Mouse (Mus musculus) heart, postnatal 4 days (tissue): ENCODE measurements around the gene Gm6217. TPM values are rescaled to one million over a fixed set of nuclear protein-coding genes. Genes with fewer than 3 reads are reported as not detected.
A peak's percentile ranks its signal among the peaks of the same experiment; 100 is the strongest.
"Not testable (repeated sequence)": the region's sequence is repeated elsewhere in the genome, so short reads cannot be mapped to it uniquely, and the experiment has no call there.

Experiments used
- DNase-seq: peaks from one replicate; pipeline ENCODE4 v3.0.0; 2021
- total RNA-seq, 2 experiments: library from RNA; stranded (reverse); gene quantifications; 2 replicates each; pipeline ENCODE4 v1.2.3; 2021

Gene Gm6217
- total RNA-seq: not detected

GRCm38 (mm10) chr1:82931326-82931725, at the start of gene Gm6217:
Gene Gm6217 (minus strand): TSS chr1:82931399.
- DNase-seq: not testable (repeated sequence)

GRCm38 (mm10) chr1:82977840-82978239, 46.6 kb upstream of the Gm6217 start:
- DNase-seq: no peak

- DNase-seq: no peak
These were observed 44.6 kb upstream of the Gm6217 start for GRCm38 (mm10) chr1:82975750-82976149.

GRCm38 (mm10) chr1:82974342-82974741, 43.1 kb upstream of the Gm6217 start:
- no peak for DNase-seq

GRCm38 (mm10) chr1:82973901-82974300, 42.7 kb upstream of the Gm6217 start:
- no peak for DNase-seq

- no peak for DNase-seq
These were observed 42.0 kb upstream of the Gm6217 start for GRCm38 (mm10) chr1:82973244-82973643.

GRCm38 (mm10) chr1:82972046-82972445, 40.8 kb upstream of the Gm6217 start:
- DNase-seq: peak; percentile 54

- no peak for DNase-seq
These were observed 35.2 kb upstream of the Gm6217 start for GRCm38 (mm10) chr1:82966413-82966812.

- DNase-seq: no peak
These were observed 28.7 kb upstream of the Gm6217 start, which contains the start of gene Gm47955 for GRCm38 (mm10) chr1:82959870-82960385. Gene Gm47955 (plus strand): TSS chr1:82960286.

- DNase-seq: not testable (repeated sequence)
These were observed 24.7 kb upstream of the Gm6217 start, which contains the start of gene Gm7544 for GRCm38 (mm10) chr1:82955913-82956312. Gene Gm7544 (minus strand): TSS chr1:82956013.

GRCm38 (mm10) chr1:82948601-82949000, 17.4 kb upstream of the Gm6217 start:
- no peak for DNase-seq

- not testable (repeated sequence) for DNase-seq
These were observed 14.8 kb upstream of the Gm6217 start for GRCm38 (mm10) chr1:82946029-82946428.

- not testable (repeated sequence) for DNase-seq
These were observed 12.1 kb upstream of the Gm6217 start, which contains the start of gene A030003K21Rik for GRCm38 (mm10) chr1:82943295-82943694. Gene A030003K21Rik (minus strand): TSS chr1:82943388.

- DNase-seq: not testable (repeated sequence)
These were observed 11.3 kb upstream of the Gm6217 start for GRCm38 (mm10) chr1:82942505-82942904.

GRCm38 (mm10) chr1:82938666-82939065, 7.5 kb upstream of the Gm6217 start:
- no peak for DNase-seq

- not testable (repeated sequence) for DNase-seq
These were observed 641 bp downstream of the Gm6217 start for GRCm38 (mm10) chr1:82930558-82930957.

- no peak for DNase-seq
These were observed 6.5 kb downstream of the Gm6217 start, which contains the start of gene A030014E15Rik for GRCm38 (mm10) chr1:82924650-82925049. Gene A030014E15Rik (plus strand): TSS chr1:82924917.

- not testable (repeated sequence) for DNase-seq
These were observed 17.8 kb downstream of the Gm6217 start for GRCm38 (mm10) chr1:82913434-82913833.

GRCm38 (mm10) chr1:82913025-82913424, 18.2 kb downstream of the Gm6217 start, which contains the start of gene A030005L19Rik:
Gene A030005L19Rik (plus strand): TSS chr1:82913325.
- no peak for DNase-seq

- no peak for DNase-seq
These were observed 25.3 kb downstream of the Gm6217 start for GRCm38 (mm10) chr1:82905886-82906285.

GRCm38 (mm10) chr1:82901201-82901600, 30.0 kb downstream of the Gm6217 start:
- DNase-seq: no peak

- no peak for DNase-seq
These were observed 30.6 kb downstream of the Gm6217 start for GRCm38 (mm10) chr1:82900567-82900966.

GRCm38 (mm10) chr1:82893269-82893668, 37.9 kb downstream of the Gm6217 start:
- no peak for DNase-seq
